Mouse (Mus musculus): ENCODE measurements around the gene Myh7. TPM values are rescaled to one million over a fixed set of nuclear protein-coding genes. Genes with fewer than 3 reads are reported as not detected.
"Not testable (repeated sequence)": the region's sequence is repeated elsewhere in the genome, so short reads cannot be mapped to it uniquely, and the experiment has no call there.

Myh7 gene
- total and polyA plus RNA-seq, 3 experiments, result 0.08 TPM; not detected in 2

DNA sequence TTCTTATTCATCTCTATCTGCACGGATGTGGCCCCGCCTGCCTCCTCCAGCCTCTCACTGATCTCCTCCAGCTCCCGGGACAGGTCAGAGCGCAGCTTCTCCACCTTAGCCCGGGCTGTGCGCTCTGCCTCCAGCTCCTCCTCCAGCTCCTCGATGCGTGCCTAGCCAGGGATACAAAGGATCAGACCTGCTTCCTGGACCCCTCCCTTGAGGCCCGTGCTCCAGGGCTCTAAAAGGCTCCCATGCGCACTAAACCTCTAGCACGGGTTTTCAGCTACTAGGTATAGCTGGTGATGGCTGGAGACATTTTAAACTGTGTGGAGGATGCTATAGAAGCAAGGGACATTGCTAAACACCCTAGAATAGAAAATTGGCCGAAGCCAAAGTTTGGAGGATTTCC, 43.9 kb downstream of the Myh7 start:
- in situ Hi-C loops (cut with MboI; ENCODE audit: low pct_ligation_motif_present, low pct_unique_long_range_greater_than_20kb, low sequenced_read_pairs) (no loop called here), dilution Hi-C loops (cut with MboI; ENCODE audit: extremely low pct_ligation_motif_present, extremely low pct_unique_long_range_greater_than_20kb, low sequenced_read_pairs) (no loop called here)
- H3K79me2 ChIP-seq (replicated peaks; ENCODE audit: control insufficient read depth, extremely low read depth, insufficient read depth, poor library complexity, severe bottlenecking), result no peaks in the 10 kb centered on the region
- no peak overlapping the region for H3K9ac ChIP-seq (ENCODE audit: insufficient read depth, low read depth)
- no peak for TF ChIP-seq NELFE (IDR thresholded peaks at IDR 0.05; ENCODE audit: low read depth, low read length)
- TF ChIP-seq JUND (conservative IDR thresholded peaks at IDR 0.05; ENCODE audit: low read depth, low read length), result no peak
- no peak for TF ChIP-seq CTCF (conservative IDR thresholded peaks at IDR 0.05 in 1 of 2, IDR thresholded peaks at IDR 0.05 in 1 of 2; ENCODE audit: low read depth in 2 of 2, low read length in 2 of 2)
- TF ChIP-seq ZC3H11A (IDR thresholded peaks at IDR 0.05; ENCODE audit: low read depth, low read length), result no peak
- TF ChIP-seq ZMIZ1 (IDR thresholded peaks at IDR 0.05; ENCODE audit: low read depth, low read length), result no peak
- no peak for TF ChIP-seq ZKSCAN1 (IDR thresholded peaks at IDR 0.05; ENCODE audit: borderline replicate concordance, low read depth, low read length)
- no peak for TF ChIP-seq NRF1 (IDR thresholded peaks at IDR 0.05; ENCODE audit: low read depth, low read length)
- TF ChIP-seq MYC (IDR thresholded peaks at IDR 0.05; ENCODE audit: low read depth, low read length), result no peak
- no peak for TF ChIP-seq CHD1 (IDR thresholded peaks at IDR 0.05; ENCODE audit: low read depth, low read length)
- TF ChIP-seq PAX5 (IDR thresholded peaks at IDR 0.05; ENCODE audit: low read length), result no peak
- no peak for TF ChIP-seq EP300 (IDR thresholded peaks at IDR 0.05; ENCODE audit: low read length)
- TF ChIP-seq IRF4 (IDR thresholded peaks at IDR 0.05; ENCODE audit: low read depth, low read length), result no peak
- TF ChIP-seq CHD2 (IDR thresholded peaks at IDR 0.05; ENCODE audit: low read length), result no peak
- H3K9me3 ChIP-seq (replicated peaks; ENCODE audit: low read length), result no peaks in the 10 kb centered on the region
- H3K27ac ChIP-seq (ENCODE audit: insufficient read depth, low read depth), result no peak overlapping the region
- no peak for DNase-seq (ENCODE audit: extremely low read depth)
- peaks cover 6 to 13% of the 10 kb centered on the region in 2 experiments for H3K4me1 ChIP-seq (ENCODE audit: control insufficient read depth in 1 of 2, insufficient read depth in 2 of 2)
- H3K36me3 ChIP-seq (replicated peaks in 1 of 2; ENCODE audit: control insufficient read depth in 1 of 2, insufficient read depth in 1 of 2, low read length in 1 of 2), result no peaks in the 10 kb centered on the region
- H3K27me3 ChIP-seq (replicated peaks), result peaks cover 55% of the 10 kb centered on the region
- H3K4me3 ChIP-seq (replicated peaks in 1 of 3; ENCODE audit: low read depth in 2 of 3, low read length in 2 of 3, poor library complexity in 1 of 3), result no peak overlapping the region
- H3K4me2 ChIP-seq (ENCODE audit: insufficient read depth, low read depth, poor library complexity, severe bottlenecking), result no peak overlapping the region

DNA sequence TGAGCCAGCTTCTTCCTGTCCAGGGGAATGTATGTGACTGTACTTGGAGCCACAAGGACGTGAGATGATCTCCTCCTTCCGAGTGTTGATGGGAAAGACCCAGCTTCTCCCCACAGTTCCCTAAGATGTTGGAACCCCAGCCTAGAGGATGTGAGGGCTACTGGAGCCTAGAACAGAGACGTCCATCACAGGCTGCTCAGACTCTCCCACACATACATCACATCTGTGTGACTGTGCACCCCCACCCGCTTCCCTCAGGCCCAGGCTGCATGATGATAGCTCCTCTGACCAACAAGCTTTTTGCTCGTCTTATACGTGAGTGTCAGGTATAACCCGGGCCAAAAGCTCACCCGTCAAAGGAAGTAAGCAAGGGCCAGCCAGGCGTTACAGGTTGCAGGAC, 45.6 kb downstream of the Myh7 start:
- peaks cover 50% of the 10 kb centered on the region for H3K27me3 ChIP-seq (replicated peaks)
- in situ Hi-C loops (cut with MboI; ENCODE audit: low pct_ligation_motif_present, low pct_unique_long_range_greater_than_20kb, low sequenced_read_pairs), result no loop called here
- no peak overlapping the region for H3K9ac ChIP-seq (ENCODE audit: insufficient read depth, low read depth)
- no peaks in the 10 kb centered on the region for H3K79me2 ChIP-seq (replicated peaks; ENCODE audit: control insufficient read depth, extremely low read depth, insufficient read depth, poor library complexity, severe bottlenecking)
- no peak overlapping the region for H3K4me3 ChIP-seq (replicated peaks in 1 of 3; ENCODE audit: low read depth in 2 of 3, low read length in 2 of 3, poor library complexity in 1 of 3)
- H3K9me3 ChIP-seq (replicated peaks; ENCODE audit: low read length), result no peaks in the 10 kb centered on the region
- H3K4me2 ChIP-seq (ENCODE audit: insufficient read depth, low read depth, poor library complexity, severe bottlenecking), result no peak overlapping the region
- no peak overlapping the region for H3K27ac ChIP-seq (ENCODE audit: insufficient read depth, low read depth)
- H3K36me3 ChIP-seq (replicated peaks in 1 of 2; ENCODE audit: control insufficient read depth in 1 of 2, insufficient read depth in 1 of 2, low read length in 1 of 2), result no peaks in the 10 kb centered on the region
- no peak for DNase-seq (ENCODE audit: extremely low read depth)
- TF ChIP-seq TCF12 (IDR thresholded peaks at IDR 0.05; ENCODE audit: low read depth, low read length) (no peak), MYC (IDR thresholded peaks at IDR 0.05; ENCODE audit: low read depth, low read length) (no peak), JUN (IDR thresholded peaks at IDR 0.05; ENCODE audit: insufficient read depth, low read depth, low read length) (no peak), UBTF (IDR thresholded peaks at IDR 0.05; ENCODE audit: low read depth, low read length) (no peak), RCOR1 (conservative IDR thresholded peaks at IDR 0.05; ENCODE audit: low read depth, low read length) (no peak), PAX5 (IDR thresholded peaks at IDR 0.05; ENCODE audit: low read length) (no peak), BHLHE40 (IDR thresholded peaks at IDR 0.05; ENCODE audit: low read depth, low read length) (no peak), ETS1 (conservative IDR thresholded peaks at IDR 0.05; ENCODE audit: low read depth, low read length) (no peak), IRF4 (IDR thresholded peaks at IDR 0.05; ENCODE audit: low read depth, low read length) (no peak), ZC3H11A (IDR thresholded peaks at IDR 0.05; ENCODE audit: low read depth, low read length) (no peak), SIN3A (IDR thresholded peaks at IDR 0.05; ENCODE audit: low read length) (no peak), ZNF384 (IDR thresholded peaks at IDR 0.05; ENCODE audit: low read depth, low read length) (no peak), POLR2A (IDR thresholded peaks at IDR 0.05; ENCODE audit: low read depth, low read length) (no peak), MXI1 (IDR thresholded peaks at IDR 0.05; ENCODE audit: low read depth, low read length) (no peak), CTCF (conservative IDR thresholded peaks at IDR 0.05 in 1 of 2, IDR thresholded peaks at IDR 0.05 in 1 of 2; ENCODE audit: low read depth in 2 of 2, low read length in 2 of 2) (no peak)
- dilution Hi-C loops (cut with MboI; ENCODE audit: extremely low pct_ligation_motif_present, extremely low pct_unique_long_range_greater_than_20kb, low sequenced_read_pairs), result no loop called here
- peaks cover 7 to 20% of the 10 kb centered on the region in 2 experiments for H3K4me1 ChIP-seq (ENCODE audit: control insufficient read depth in 1 of 2, insufficient read depth in 2 of 2)

DNA sequence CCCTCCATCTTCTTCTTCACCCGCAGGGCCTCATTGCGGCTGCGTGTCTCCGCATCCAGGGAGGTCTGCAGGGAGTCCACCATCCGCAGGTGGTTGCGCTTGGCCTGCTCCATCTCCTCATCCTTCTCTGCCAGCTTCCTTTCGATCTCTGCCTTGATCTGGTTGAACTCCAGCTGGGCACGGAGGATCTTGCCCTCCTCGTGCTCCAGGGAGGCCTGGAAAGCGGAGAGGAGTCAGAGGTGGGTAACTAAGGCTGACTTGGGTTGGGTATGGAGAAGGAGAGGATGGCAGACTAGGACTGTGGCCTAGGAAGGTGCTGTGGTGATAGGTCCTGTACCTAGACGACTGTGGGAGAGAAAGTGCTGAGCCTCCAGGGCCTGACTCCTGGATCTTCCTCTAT, 47.4 kb downstream of the Myh7 start:
- H3K36me3 ChIP-seq (replicated peaks in 1 of 2; ENCODE audit: control insufficient read depth in 1 of 2, insufficient read depth in 1 of 2, low read length in 1 of 2); H3K9ac ChIP-seq (ENCODE audit: insufficient read depth, low read depth); H3K4me3 ChIP-seq (replicated peaks in 1 of 3; ENCODE audit: low read depth in 2 of 3, low read length in 2 of 3, poor library complexity in 1 of 3); H3K27ac ChIP-seq (ENCODE audit: insufficient read depth, low read depth); in situ Hi-C loops (cut with MboI; ENCODE audit: low pct_ligation_motif_present, low pct_unique_long_range_greater_than_20kb, low sequenced_read_pairs); DNase-seq (ENCODE audit: extremely low read depth); H3K79me2 ChIP-seq (replicated peaks; ENCODE audit: control insufficient read depth, extremely low read depth, insufficient read depth, poor library complexity, severe bottlenecking); dilution Hi-C loops (cut with MboI; ENCODE audit: extremely low pct_ligation_motif_present, extremely low pct_unique_long_range_greater_than_20kb, low sequenced_read_pairs); H3K4me2 ChIP-seq (ENCODE audit: insufficient read depth, low read depth, poor library complexity, severe bottlenecking); H3K9me3 ChIP-seq (replicated peaks; ENCODE audit: low read length): not testable (repeated sequence)
- peaks cover 7 to 20% of the 10 kb centered on the region in 2 experiments for H3K4me1 ChIP-seq (ENCODE audit: control insufficient read depth in 1 of 2, insufficient read depth in 2 of 2)
- H3K27me3 ChIP-seq (replicated peaks), result peaks cover 51% of the 10 kb centered on the region

All from CH12.LX (cell line).